Mouse (Mus musculus) CH12.LX (cell line): Measurements from ENCODE around the gene Scamp2. TPM values are rescaled to one million over a fixed set of nuclear protein-coding genes. Genes with fewer than 3 reads are reported as not detected.

Experiments used
- DNase-seq: peaks from one replicate; pipeline ENCODE4 v3.0.0-alpha.2; 2013; ENCODE audit errors: extremely low read depth
- H3K27ac ChIP-seq: 2 replicates; pipeline ENCODE4 v1.5.1; 2012; ENCODE audit warnings: low read depth, mild to moderate bottlenecking, control low read depth, moderate library complexity; ENCODE audit not compliant: insufficient read depth
- H3K27me3 ChIP-seq: replicated peaks from 2 replicates; pipeline ENCODE3; 2012; ENCODE audit warnings: inconsistent platforms
- H3K36me3 ChIP-seq, 2 experiments: replicated peaks in 1 of 2; 2 replicates each; pipeline versions ENCODE3 to v1.6.1; 2012; ENCODE audit warnings: inconsistent platforms in 1 of 2, low read length in 1 of 2, mild to moderate bottlenecking in 1 of 2, mixed read lengths in 1 of 2, moderate library complexity in 1 of 2; ENCODE audit not compliant: control insufficient read depth in 1 of 2, insufficient read depth in 1 of 2
- H3K4me1 ChIP-seq, 2 experiments: 2 replicates each; pipeline ENCODE4 v1.6.1; 2012; ENCODE audit warnings: inconsistent platforms in 1 of 2, moderate library complexity in 1 of 2; ENCODE audit not compliant: insufficient read depth in 2 of 2, control insufficient read depth in 1 of 2
- H3K4me2 ChIP-seq: 2 replicates; pipeline ENCODE4 v1.6.1; 2012; ENCODE audit warnings: low read depth, mild to moderate bottlenecking, control low read depth; ENCODE audit not compliant: poor library complexity, insufficient read depth, severe bottlenecking
- H3K4me3 ChIP-seq, 3 experiments: fragments of 150-350 bp in 1 of 3; sonication (generic) in 1 of 3; replicated peaks in 1 of 3; 2 replicates each; pipeline versions ENCODE3 to v1.5.1; 2011 to 2012; ENCODE audit warnings: low read depth in 2 of 3, low read length in 2 of 3, mild to moderate bottlenecking in 2 of 3, moderate library complexity in 2 of 3, control low read depth in 1 of 3, improper control_type of control experiment in 1 of 3, inconsistent platforms in 1 of 3, mixed read lengths in 1 of 3; ENCODE audit not compliant: poor library complexity in 1 of 3
- H3K79me2 ChIP-seq: replicated peaks from 2 replicates; pipeline ENCODE4 v1.6.1; 2012; ENCODE audit warnings: mild to moderate bottlenecking, moderate library complexity; ENCODE audit not compliant: control insufficient read depth, poor library complexity, insufficient read depth, severe bottlenecking; ENCODE audit errors: extremely low read depth
- H3K9ac ChIP-seq: 2 replicates; pipeline ENCODE4 v1.6.1; 2012; ENCODE audit warnings: low read depth, mild to moderate bottlenecking, control low read depth, moderate library complexity; ENCODE audit not compliant: insufficient read depth
- H3K9me3 ChIP-seq: replicated peaks from 2 replicates; pipeline ENCODE3; 2012; ENCODE audit warnings: low read length, inconsistent platforms, mixed read lengths
- BHLHE40 ChIP-seq: IDR thresholded peaks from 2 replicates; pipeline ENCODE4 v1.6.1; 2011; ENCODE audit warnings: mild to moderate bottlenecking, low read depth, low read length, improper control_type of control experiment
- CTCF ChIP-seq, 2 experiments: IDR thresholded peaks in 1 of 2; conservative IDR thresholded peaks in 1 of 2; 2 replicates each; pipeline ENCODE4 v1.5.1; 2011 to 2012; ENCODE audit warnings: low read depth in 2 of 2, low read length in 2 of 2, improper control_type of control experiment in 1 of 2, inconsistent platforms in 1 of 2, mild to moderate bottlenecking in 1 of 2, moderate library complexity in 1 of 2
- E2F4 ChIP-seq: IDR thresholded peaks from 2 replicates; pipeline ENCODE4 v1.6.1; 2011; ENCODE audit warnings: low read depth, low read length, improper control_type of control experiment; ENCODE audit not compliant: insufficient replicate concordance
- EP300 ChIP-seq: IDR thresholded peaks from 2 replicates; pipeline ENCODE4 v1.6.1; 2011; ENCODE audit warnings: low read length, improper control_type of control experiment
- JUND ChIP-seq: conservative IDR thresholded peaks from 2 replicates; pipeline ENCODE4 v1.6.1; 2011; ENCODE audit warnings: low read depth, low read length, improper control_type of control experiment
- KAT2A ChIP-seq: IDR thresholded peaks from 2 replicates; pipeline ENCODE4 v1.6.1; 2012; ENCODE audit warnings: low read length, improper control_type of control experiment, inconsistent platforms; ENCODE audit not compliant: insufficient replicate concordance
- MAZ ChIP-seq: IDR thresholded peaks from 2 replicates; pipeline ENCODE4 v1.6.1; 2012; ENCODE audit warnings: low read depth, mild to moderate bottlenecking, inconsistent platforms, low read length, improper control_type of control experiment, moderate library complexity
- MEF2A ChIP-seq: IDR thresholded peaks from 2 replicates; pipeline ENCODE4 v1.6.1; 2014; ENCODE audit warnings: low read depth, mild to moderate bottlenecking, inconsistent platforms, low read length, improper control_type of control experiment, borderline replicate concordance
- NRF1 ChIP-seq: IDR thresholded peaks from 2 replicates; pipeline ENCODE4 v1.6.1; 2014; ENCODE audit warnings: low read depth, mild to moderate bottlenecking, inconsistent platforms, low read length, improper control_type of control experiment, moderate library complexity
- PAX5 ChIP-seq: IDR thresholded peaks from 2 replicates; pipeline ENCODE4 v1.6.1; 2012; ENCODE audit warnings: low read length, inconsistent platforms, mixed read lengths
- POLR2A ChIP-seq: IDR thresholded peaks from 2 replicates; pipeline ENCODE4 v1.6.1; 2011; ENCODE audit warnings: low read depth, mild to moderate bottlenecking, improper control_type of control experiment, low read length
- SIN3A ChIP-seq: IDR thresholded peaks from 2 replicates; pipeline ENCODE4 v1.6.1; 2012; ENCODE audit warnings: low read length, improper control_type of control experiment, inconsistent platforms
- dilution Hi-C: fragments of 300-500 bp; cut with MboI; formaldehyde crosslinking; loops from 2 replicates; pipeline ENCODE4 v1.14.3; 2020; ENCODE audit warnings: low sequenced_read_pairs; ENCODE audit not compliant: extremely low pct_unique_long_range_greater_than_20kb, extremely low pct_ligation_motif_present
- in situ Hi-C: fragments of 300-500 bp; cut with MboI; formaldehyde crosslinking; loops from 3 replicates; pipeline ENCODE4 v1.14.3; 2019; ENCODE audit warnings: low sequenced_read_pairs, low pct_ligation_motif_present, low pct_unique_long_range_greater_than_20kb, mixed read lengths
- polyA plus RNA-seq: library from polyadenylated mRNA; unstranded; fragments of >175 nt; gene quantifications from 2 replicates; pipeline ENCODE4 v1.2.1, GENCODE M21; 2012; ENCODE audit warnings: low read depth; ENCODE audit not compliant: insufficient read length
- total RNA-seq, 2 experiments: library from RNA; depleted of rRNA; stranded (reverse); fragments of 300-350 nt in 1 of 2; fragments of >200 nt in 1 of 2; gene quantifications; 2 replicates each; pipeline ENCODE4 v1.2.3; 2012 to 2014

Scamp2 gene
- total and polyA plus RNA-seq, 3 experiments = 46.4 to 91.6 (median 52.2) TPM

- in situ Hi-C loops (no loop called here), dilution Hi-C loops (no loop called here)
- no peak for DNase-seq
- no peaks in the 10 kb centered on the region for H3K79me2 ChIP-seq
- H3K27me3 ChIP-seq = peaks cover 9% of the 10 kb centered on the region
- H3K4me3 ChIP-seq = no peak overlapping the region
- peaks cover 6 to 20% of the 10 kb centered on the region in 2 experiments for H3K4me1 ChIP-seq
- TF ChIP-seq MEF2A (no peak), BHLHE40 (peak; percentile 89)
- no peaks in the 10 kb centered on the region for H3K9me3 ChIP-seq
- no peak overlapping the region for H3K9ac ChIP-seq
- no peak overlapping the region for H3K27ac ChIP-seq
- no peaks in the 10 kb centered on the region for H3K36me3 ChIP-seq
- H3K4me2 ChIP-seq = no peak overlapping the region
Observed at GRCm38 (mm10) chr9:57610359-57610826, 49.6 kb downstream of the Scamp2 start.

GRCm38 (mm10) chr9:57612587-57612986 is 51.8 kb downstream of the Scamp2 start:
- in situ Hi-C loops = no loop called here
- no peak overlapping the region for H3K4me2 ChIP-seq
- peaks cover 9% of the 10 kb centered on the region for H3K27me3 ChIP-seq
- no peaks in the 10 kb centered on the region for H3K79me2 ChIP-seq
- H3K36me3 ChIP-seq = no peaks in the 10 kb centered on the region
- H3K27ac ChIP-seq = no peak overlapping the region
- TF ChIP-seq JUND (no peak), PAX5 (no peak), SIN3A (no peak), KAT2A (no peak), E2F4 (no peak), NRF1 (no peak), CTCF (conservative IDR thresholded peaks at IDR 0.05 in 1 of 2, IDR thresholded peaks at IDR 0.05 in 1 of 2; ENCODE audit: low read depth in 2 of 2, low read length in 2 of 2) (no peak)
- dilution Hi-C loops = no loop called here
- H3K9ac ChIP-seq = no peak overlapping the region
- H3K4me3 ChIP-seq = no peak overlapping the region
- peaks cover 0 to 16% of the 10 kb centered on the region in 2 experiments; a peak in 2 of 4 replicates for H3K4me1 ChIP-seq
- H3K9me3 ChIP-seq = no peaks in the 10 kb centered on the region
- no peak for DNase-seq

GRCm38 (mm10) chr9:57613975-57614374 is 53.2 kb downstream of the Scamp2 start:
- H3K79me2 ChIP-seq = no peaks in the 10 kb centered on the region
- DNase-seq = no peak
- peaks cover 5% of the 10 kb centered on the region for H3K27me3 ChIP-seq
- TF ChIP-seq POLR2A = no peak
- no peak for TF ChIP-seq MAZ
- TF ChIP-seq KAT2A = no peak
- no peak for TF ChIP-seq NRF1
- no peak for TF ChIP-seq EP300
- H3K4me3 ChIP-seq = no peak overlapping the region
- peaks cover 0 to 19% of the 10 kb centered on the region in 2 experiments; a peak in 2 of 4 replicates for H3K4me1 ChIP-seq
- H3K27ac ChIP-seq = no peak overlapping the region
- in situ Hi-C loops (no loop called here), dilution Hi-C loops (no loop called here)
- no peaks in the 10 kb centered on the region for H3K36me3 ChIP-seq
- H3K4me2 ChIP-seq = no peak overlapping the region
- H3K9me3 ChIP-seq = no peaks in the 10 kb centered on the region
- H3K9ac ChIP-seq = no peak overlapping the region
